Mouse (Mus musculus): Measurements from ENCODE around the gene Cftr.

The Cftr gene

DNA sequence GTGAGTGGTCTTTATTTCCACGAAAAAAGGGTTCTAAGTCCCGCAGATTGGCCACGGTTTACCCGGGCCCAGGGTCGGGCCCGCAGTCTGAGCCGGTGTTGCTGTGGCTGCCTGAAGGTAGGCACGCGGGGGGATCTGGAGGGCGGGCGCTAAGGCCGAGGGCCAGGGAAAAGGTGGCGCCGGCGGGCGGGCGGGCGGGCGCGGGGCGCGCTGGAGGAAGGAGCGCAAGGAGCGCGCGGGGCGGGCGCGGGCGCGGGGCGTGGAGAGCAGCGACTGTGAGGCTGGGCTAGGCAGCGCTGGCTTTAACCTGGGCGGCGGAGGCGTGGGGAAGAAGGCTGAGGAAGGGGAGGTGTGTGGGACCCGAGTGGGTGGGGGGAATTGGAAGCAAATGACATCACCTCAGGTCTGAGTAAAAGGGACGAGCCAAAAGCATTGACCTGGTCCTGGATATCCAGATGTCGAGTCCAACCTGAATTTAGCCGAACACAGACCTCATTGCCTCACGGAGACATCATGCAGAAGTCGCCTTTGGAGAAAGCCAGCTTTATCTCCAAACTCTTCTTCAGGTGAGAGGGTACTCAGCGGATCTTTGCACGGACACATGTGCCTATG is at the start of gene Cftr:
Cftr (plus strand) TSS at position 377 of the 612 bp plus-strand sequence.
- no peak for ATAC-seq (ENCODE audit: insufficient number of reproducible peaks, low FRiP score, low TSS enrichment)

DNA sequence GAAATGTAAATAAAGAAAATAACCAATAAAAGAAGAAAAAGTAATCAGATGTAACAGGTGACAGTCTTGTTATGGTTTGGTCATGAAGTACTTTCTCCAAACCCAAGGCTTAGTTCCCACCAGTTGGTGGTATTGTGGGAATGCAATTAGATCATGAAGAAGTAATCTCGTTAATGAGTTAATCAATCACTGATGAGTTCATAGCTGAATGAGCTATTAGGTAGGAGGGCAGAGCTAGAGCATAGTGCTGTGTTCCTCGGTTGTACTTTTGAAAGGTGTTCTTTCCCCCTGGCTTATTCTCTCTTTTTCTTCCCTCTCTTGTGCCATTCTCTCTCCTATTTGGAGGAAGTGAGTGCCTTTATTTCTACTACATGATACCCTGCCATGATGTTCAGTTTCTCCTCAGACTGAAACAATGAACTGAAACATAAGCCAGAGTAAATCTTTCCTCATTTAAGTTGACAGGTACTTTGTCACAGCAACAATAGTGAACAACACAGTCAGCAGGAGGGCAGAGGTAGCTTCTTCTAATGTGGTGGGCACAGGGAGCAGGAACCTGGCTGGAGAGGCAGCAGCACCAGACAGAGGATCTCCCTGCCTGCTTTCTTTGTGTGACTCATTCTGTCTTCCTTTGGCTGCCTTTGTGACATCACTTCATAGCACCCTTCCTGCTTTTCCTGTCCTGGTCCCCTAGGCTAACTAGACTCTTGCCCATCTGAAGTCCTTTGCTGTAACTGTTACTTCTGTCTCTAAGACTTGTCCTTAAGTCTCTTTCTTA is 43.1 kb upstream of the Cftr start:
- no peak for ATAC-seq (ENCODE audit: insufficient number of reproducible peaks, low FRiP score, low TSS enrichment)

GRCm38 (mm10) chr6:18128059-18128458 is 42.4 kb upstream of the Cftr start:
- no peak for ATAC-seq (ENCODE audit: insufficient number of reproducible peaks, low FRiP score, low TSS enrichment)

- no peak for ATAC-seq (ENCODE audit: insufficient number of reproducible peaks, low FRiP score, low TSS enrichment)
Measured at GRCm38 (mm10) chr6:18135246-18135645, 35.2 kb upstream of the Cftr start.

DNA sequence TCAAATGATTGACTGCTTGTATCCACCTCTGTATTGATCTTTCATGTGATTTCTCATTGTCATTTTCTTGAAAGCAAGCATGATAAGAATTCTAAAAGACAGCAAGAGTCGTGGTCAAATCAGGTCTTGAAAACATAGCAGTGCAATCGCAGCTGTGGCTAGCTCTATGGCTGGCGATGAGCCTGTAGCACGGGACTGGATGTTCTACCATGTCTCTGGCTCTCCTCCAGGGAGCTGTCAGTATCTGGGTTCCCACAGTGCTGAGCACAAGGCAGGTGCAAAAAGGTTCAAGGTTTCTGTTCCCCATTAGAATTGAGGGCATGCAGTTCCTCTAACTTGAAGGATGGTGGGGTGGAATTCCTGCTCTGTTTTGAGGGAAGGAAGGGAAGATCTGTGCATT is 17.5 kb upstream of the Cftr start:
- ATAC-seq (ENCODE audit: insufficient number of reproducible peaks, low FRiP score, low TSS enrichment), result no peak

DNA sequence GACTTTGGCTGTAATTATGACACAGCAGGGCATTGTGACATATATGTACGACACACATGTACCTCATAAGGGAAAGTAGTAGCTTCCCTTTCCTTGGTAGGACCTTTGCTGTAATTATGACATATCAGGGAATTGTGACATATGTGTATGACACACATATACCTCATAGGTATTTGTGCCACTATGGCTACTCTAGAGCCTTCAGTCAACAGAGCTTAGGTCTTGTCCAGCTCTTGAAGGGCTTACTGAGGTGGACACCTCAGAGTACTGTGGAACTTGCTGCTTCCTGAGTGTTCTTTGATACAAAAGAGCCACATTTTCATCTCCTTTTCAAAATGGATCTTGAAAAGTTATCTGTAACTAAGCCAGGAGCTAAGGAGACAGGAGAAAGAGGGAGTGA is 869 bp upstream of the Cftr start:
- ATAC-seq (ENCODE audit: insufficient number of reproducible peaks, low FRiP score, low TSS enrichment), result no peak

- ATAC-seq (ENCODE audit: insufficient number of reproducible peaks, low FRiP score, low TSS enrichment), result no peak
Measured at GRCm38 (mm10) chr6:18171614-18172013, 1.1 kb downstream of the Cftr start.

DNA sequence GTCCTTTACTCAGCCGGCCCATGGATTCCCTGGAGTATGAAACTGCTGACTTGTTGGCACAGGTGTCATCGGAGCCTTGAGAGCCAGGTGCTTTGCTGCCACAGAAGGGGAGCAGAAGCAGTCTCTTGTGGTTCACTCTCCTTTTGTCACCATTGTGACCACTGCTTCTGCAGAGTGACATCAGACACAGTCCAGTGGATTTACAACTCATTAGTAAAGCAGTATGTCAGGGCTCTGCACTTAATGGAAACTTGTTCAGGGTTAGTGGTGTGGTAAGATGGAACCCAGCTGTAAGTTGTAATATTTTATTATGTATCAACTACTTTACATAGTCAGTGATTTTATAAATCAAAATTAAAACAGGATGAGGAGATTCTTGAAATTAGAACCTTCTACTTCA is 7.0 kb downstream of the Cftr start:
- no peak for ATAC-seq (ENCODE audit: insufficient number of reproducible peaks, low FRiP score, low TSS enrichment)

DNA sequence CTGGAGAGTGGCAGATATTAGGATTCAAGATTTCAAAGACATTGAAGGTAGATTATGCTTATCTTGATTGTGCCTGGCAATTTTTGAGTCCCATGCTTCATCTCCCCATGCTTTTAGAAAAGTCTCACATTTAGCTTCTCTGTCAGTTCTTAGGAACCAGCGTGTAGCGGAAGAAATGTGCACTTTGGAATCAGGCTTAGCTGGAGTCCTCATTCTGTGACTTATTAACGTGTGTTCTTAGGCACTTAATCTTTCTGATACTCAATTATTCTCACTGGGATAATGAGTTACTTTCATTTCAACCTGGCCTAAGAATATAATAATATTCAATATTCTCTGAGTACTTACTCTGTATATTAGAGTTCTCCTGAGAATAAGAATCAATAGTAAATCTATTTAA is 10.2 kb downstream of the Cftr start:
- ATAC-seq (ENCODE audit: insufficient number of reproducible peaks, low FRiP score, low TSS enrichment), result no peak

- no peak for ATAC-seq (ENCODE audit: insufficient number of reproducible peaks, low FRiP score, low TSS enrichment)
Measured at GRCm38 (mm10) chr6:18182903-18183302, 12.4 kb downstream of the Cftr start.

- ATAC-seq (ENCODE audit: insufficient number of reproducible peaks, low FRiP score, low TSS enrichment), result no peak
Measured at GRCm38 (mm10) chr6:18220691-18221090, 50.2 kb downstream of the Cftr start.

DNA sequence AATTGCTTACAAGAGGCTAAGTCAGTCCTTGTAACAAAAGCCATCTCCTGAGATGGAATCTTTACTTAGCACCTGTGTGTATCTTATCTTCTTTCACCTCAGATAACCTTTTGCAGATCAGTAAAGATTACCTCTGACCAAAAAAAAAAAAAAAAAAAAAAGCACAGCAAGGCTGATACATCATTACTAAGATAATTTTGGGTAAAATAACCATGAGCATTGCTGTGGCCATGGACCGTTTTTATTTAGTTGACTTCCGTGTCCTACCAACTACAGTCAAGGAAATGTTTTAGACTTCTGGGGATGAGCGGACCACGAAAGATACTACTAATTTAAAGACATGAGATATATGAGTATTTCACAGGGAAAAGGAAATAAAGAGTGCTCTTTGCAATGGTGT is 52.7 kb downstream of the Cftr start:
- no peak for ATAC-seq (ENCODE audit: insufficient number of reproducible peaks, low FRiP score, low TSS enrichment)

DNA sequence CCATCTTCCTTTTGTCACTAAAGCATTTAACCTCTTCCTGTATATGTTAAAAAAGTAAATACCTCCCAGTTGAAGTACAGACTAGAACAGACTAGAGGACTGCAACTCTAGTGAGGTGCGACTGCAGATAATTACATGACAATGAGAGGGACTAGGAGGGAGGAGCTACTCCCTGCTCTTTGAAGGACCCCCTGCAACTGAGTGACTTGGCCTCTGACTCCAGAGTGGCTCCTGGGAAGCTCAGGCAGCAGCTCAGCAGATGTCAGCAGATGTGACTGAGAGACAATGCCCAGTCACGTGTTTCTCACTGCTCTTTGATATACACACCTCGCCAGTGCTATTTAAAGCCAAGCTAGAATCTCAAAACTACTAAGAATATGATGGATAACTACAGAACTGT is 54.7 kb downstream of the Cftr start:
- no peak for ATAC-seq (ENCODE audit: insufficient number of reproducible peaks, low FRiP score, low TSS enrichment)

DNA sequence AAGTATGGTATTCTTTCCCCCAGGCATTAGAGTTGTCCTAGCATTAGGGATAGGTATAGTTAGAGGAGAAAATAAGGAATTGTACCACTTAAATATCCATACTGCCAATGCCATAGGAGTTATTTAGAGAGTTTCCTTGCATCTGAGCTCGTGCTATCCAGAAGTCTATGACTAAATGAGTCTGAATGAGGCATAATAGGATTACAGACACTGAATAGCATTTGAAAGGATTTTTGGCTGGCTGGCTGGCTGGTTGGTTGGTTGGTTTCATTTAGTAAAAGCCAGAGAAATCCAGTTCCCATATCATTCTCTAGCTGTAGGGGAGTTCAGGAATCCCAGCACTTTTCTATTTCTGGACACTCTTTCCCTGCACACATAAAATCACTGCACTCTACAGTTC is 76.0 kb downstream of the Cftr start:
- no peak for ATAC-seq (ENCODE audit: insufficient number of reproducible peaks, low FRiP score, low TSS enrichment)

- ATAC-seq (ENCODE audit: insufficient number of reproducible peaks, low FRiP score, low TSS enrichment), result no peak
Measured at GRCm38 (mm10) chr6:18247891-18248463, 77.5 kb downstream of the Cftr start.

GRCm38 (mm10) chr6:18248464-18248863 is 78.0 kb downstream of the Cftr start:
- ATAC-seq (ENCODE audit: insufficient number of reproducible peaks, low FRiP score, low TSS enrichment), result no peak

GRCm38 (mm10) chr6:18254586-18254985 is 84.1 kb downstream of the Cftr start:
- no peak for ATAC-seq (ENCODE audit: insufficient number of reproducible peaks, low FRiP score, low TSS enrichment)

DNA sequence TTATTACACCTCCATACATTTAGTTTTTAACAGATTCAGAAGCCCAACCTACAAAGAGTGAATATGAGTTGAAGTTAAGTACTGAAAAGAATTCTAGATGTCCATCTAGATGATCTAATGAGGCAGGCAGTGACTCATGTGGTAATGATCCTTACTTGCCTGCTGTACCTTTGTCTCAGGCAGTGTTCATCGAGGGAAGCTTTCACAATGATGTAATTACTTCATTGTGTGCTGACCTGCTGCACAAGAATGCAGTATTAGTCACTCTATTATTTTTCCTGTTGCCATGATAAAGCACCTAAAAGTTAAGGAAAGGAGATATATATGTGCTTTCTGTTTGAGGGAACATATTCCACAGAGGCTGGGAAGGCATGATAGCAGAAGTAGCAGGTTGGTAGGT is 100.5 kb downstream of the Cftr start:
- no peak for ATAC-seq (ENCODE audit: insufficient number of reproducible peaks, low FRiP score, low TSS enrichment)

DNA sequence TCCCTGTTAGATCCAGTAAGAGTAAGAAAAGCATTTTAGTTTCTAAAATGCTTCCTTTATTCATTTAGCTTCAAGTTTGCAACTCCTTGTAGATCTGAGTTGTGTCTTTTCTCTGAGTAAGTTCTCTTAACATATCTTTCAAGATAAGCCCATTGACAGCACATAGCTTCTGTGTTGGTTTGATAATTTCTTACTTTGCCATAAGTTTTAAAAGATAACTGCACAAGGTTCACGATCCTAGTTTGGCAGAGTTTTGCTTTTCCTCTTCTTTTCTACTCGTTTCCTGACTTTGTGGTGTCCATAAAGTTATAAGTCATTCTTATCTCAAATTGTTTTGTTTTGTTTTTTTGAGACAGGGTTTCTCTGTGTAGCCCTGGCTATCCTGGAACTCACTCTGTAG is 130.3 kb downstream of the Cftr start:
- no peak for ATAC-seq (ENCODE audit: insufficient number of reproducible peaks, low FRiP score, low TSS enrichment)

DNA sequence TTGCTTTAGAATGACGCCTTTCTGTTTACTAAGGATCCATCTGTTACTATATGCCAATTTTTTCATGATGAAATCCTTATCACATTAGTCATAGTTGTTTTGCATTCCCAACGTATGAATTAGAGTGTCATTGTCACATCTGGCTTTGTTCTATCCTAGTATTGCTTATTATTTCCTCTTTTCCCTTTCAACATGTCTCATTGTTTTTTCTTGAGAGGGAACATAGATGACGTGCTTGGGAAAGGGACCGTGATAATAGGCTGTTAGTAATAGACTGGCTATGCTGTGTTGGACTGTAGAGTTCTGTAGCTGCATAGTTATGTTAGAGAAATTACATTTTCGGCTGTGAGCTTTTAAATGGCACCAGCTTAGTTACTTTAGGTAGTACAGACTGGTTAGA is 131.6 kb downstream of the Cftr start:
- ATAC-seq (ENCODE audit: insufficient number of reproducible peaks, low FRiP score, low TSS enrichment), result no peak

DNA sequence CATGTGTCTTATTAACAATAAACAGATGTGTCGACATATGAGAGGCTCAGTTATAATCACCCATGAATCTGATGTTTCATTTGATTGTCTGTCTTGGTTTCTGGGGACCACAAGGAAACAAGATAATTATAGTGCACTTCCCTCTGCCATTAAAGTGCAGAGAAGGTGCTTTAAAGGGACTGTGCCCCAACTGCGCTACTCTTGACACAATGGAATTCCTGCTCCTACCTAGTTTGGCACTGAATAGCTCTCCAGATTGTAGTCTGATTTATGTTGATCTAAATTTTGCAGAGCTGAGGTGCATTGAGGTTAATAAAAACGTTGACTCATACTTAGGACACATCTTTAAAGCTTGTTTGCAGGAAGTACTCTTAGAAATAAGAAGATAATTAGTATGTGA is 132.7 kb downstream of the Cftr start:
- no peak for ATAC-seq (ENCODE audit: insufficient number of reproducible peaks, low FRiP score, low TSS enrichment)

DNA sequence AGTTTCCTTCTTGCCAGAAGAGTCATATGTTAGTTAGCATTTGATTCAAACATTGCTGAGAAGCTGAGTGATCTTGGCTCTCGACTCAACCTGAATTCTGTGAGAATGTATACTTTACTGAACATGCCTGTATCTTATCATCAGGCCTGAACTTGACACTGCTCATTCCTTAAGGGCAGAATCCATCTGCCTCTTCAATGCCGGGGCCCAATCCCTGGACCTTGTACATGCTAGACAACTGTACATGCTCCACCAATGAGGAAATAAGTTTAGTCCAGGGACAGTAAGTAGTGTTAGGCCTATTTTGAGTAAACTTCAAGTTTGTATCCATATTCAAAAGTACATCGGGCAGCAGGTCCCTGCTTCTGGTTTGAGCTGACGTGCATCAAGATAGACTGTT is 134.6 kb downstream of the Cftr start:
- no peak for ATAC-seq (ENCODE audit: insufficient number of reproducible peaks, low FRiP score, low TSS enrichment)
